Mouse (Mus musculus): ENCODE measurements around the gene Tmem219. TPM values are rescaled to one million over a fixed set of nuclear protein-coding genes. Genes with fewer than 3 reads are reported as not detected.
A peak's percentile ranks its signal among the peaks of the same experiment; 100 is the strongest.
"Not testable (repeated sequence)": the region's sequence is repeated elsewhere in the genome, so short reads cannot be mapped to it uniquely, and the experiment has no call there.

The Tmem219 gene
- polyA plus RNA-seq, 1 experiment = 41.9 TPM

DNA sequence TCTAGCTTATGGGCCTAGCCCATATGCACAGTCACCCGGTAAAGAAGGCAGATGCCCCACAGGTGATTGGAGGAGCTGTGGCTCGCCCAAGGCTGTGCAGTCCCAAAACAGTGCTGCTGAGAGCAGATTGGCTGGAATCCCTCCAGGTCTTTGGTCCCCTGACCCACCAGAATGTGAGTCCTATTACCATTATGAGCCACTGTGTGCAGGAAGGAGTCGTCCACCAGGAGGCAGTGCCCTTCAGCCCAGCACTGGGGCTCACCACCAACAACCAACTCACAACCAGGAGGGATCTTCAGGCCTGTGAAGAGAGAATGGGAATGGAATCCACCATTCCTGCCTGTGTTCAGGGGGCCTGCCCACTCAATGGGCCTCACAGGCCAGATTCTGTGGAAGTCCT is 23.8 kb upstream of the Tmem219 start:
- H3K27ac ChIP-seq (replicated peaks; ENCODE audit: low read depth, low read length) = no peak overlapping the region
- no peak overlapping the region for H3K4me3 ChIP-seq (ENCODE audit: insufficient read depth, low read depth, low read length)
- peaks cover 3% of the 10 kb centered on the region for H3K4me1 ChIP-seq (ENCODE audit: control insufficient read depth, insufficient read depth, insufficient read length, low read length)

DNA sequence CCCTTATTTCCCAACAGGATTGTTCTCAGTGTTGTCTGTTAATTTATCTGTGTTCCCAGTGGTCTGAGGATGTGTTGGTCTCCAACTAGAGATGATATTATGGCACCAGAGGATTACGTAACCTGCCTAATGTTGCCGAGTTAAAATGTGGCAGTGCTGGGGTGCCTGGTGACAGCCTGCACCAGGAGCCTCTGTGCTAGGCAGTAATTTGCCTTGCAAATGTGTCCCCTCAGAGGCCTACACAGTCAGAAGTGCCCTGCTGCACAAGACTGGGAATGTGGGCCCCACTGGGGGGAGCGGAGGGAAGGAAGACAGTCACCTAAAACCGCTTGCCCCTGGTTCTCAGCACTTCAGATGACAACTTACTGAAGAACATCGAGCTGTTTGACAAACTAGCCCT is 19.1 kb upstream of the Tmem219 start:
- H3K27ac ChIP-seq (replicated peaks; ENCODE audit: low read depth, low read length) = no peak overlapping the region
- H3K4me1 ChIP-seq (ENCODE audit: control insufficient read depth, insufficient read depth, insufficient read length, low read length) = no peaks in the 10 kb centered on the region
- H3K4me3 ChIP-seq (ENCODE audit: insufficient read depth, low read depth, low read length) = no peak overlapping the region

DNA sequence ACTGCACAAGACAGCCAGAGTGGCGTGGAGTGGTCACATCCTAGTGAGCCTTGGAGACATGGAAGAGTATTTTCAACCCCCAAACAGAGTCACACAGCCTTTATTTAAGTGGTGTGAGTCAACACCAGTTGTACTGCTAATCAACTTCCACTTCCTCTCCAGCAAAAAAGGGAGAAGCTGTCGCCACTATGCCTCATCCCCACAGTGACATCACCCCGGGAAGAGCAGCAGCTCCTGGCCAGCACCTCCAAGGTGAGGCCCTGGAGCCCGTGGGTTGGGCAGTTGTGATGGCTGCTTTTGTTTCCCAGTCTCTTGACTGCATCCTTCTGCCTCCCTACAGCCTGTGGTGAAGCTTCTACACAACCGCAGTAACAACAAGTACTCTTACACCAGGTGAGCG is 18.5 kb upstream of the Tmem219 start:
- Histone ChIP-seq H3K4me3 (ENCODE audit: insufficient read depth, low read depth, low read length) (no peak overlapping the region), H3K27ac (replicated peaks; ENCODE audit: low read depth, low read length) (no peak overlapping the region), H3K4me1 (ENCODE audit: control insufficient read depth, insufficient read depth, insufficient read length, low read length) (no peaks in the 10 kb centered on the region)

DNA sequence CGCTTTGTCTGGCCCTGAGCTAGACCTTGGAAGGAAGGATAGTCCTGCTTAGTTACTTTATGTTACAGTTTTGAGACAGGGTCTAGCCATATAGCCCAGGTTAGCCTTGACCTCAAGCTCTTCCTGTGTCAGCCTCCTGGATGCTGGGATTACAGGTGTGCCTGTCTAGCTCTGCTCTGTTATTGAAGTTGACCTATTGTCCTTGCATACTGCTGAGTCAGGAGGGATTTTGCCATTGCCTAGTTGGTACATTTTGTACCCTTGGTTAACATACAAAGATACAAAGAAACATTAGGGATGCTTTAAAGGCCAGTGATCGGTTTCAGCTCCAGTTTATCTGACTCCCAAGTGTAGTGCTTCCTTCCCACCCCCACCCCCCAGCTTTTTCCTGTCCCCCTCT is 9.9 kb upstream of the Tmem219 start:
- no peak overlapping the region for H3K27ac ChIP-seq (replicated peaks; ENCODE audit: low read depth, low read length)
- no peak overlapping the region for H3K4me3 ChIP-seq (ENCODE audit: insufficient read depth, low read depth, low read length)
- no peaks in the 10 kb centered on the region for H3K4me1 ChIP-seq (ENCODE audit: control insufficient read depth, insufficient read depth, insufficient read length, low read length)

DNA sequence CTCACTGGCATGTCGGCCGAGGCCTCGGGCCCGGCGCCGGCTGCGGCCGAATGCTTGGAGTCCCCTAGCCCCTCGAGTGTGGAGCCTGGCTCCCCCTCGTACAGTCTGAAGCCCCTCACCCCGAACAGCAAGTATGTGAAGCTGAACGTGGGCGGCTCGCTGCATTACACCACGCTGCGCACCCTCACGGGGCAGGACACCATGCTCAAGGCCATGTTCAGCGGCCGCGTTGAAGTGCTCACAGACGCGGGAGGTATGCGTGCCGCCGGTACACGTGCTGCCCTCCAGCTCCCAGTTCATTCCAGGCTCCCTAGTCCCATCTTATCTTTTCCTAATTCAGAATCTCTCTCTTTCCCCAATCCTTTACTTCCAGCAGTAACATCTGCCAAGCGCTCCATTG is 6.3 kb upstream of the Tmem219 start:
- Histone ChIP-seq H3K4me3 (ENCODE audit: insufficient read depth, low read depth, low read length) (peak overlapping the region; percentile 75), H3K27ac (replicated peaks; ENCODE audit: low read depth, low read length) (no peak overlapping the region), H3K4me1 (ENCODE audit: control insufficient read depth, insufficient read depth, insufficient read length, low read length) (no peaks in the 10 kb centered on the region)

DNA sequence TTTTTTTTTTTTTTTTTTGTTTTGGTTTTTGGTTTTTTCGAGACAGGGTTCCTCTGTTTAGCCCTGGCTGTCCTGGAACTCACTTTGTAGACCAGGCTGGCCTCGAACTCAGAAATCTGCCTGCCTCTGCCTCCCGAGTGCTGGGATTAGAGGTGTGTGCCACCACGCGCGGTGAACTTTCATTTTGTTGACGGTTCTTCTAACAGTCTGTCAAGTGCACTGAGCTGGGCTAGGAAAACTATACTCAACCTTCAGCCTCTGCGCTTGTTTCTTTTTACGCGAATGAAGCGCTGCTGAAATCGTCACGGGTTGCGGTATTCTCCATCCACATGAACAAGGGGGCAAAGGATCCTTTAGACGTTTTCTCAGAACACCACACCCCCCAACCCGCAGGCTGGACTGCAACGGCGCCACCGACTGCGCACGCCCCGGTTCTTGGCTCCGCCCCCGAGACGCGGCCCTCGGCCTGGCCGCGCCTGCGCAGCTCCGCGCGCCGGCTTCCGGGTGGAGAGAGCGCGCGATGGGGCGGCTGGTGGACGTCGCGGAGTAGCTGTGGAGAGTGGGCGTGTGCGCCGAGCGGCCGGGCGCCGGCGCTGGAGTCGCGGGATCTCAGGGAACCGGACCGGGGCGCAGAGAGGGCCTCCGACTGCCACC is 5.8 kb upstream of the Tmem219 start, which contains the start of gene Kctd13:
Gene Kctd13, plus strand, starts transcription at position 496 of the 654 bp plus-strand sequence.
- Histone ChIP-seq H3K4me3 (ENCODE audit: insufficient read depth, low read depth, low read length) (peak within 1 kb of the TSS; percentile 75), H3K4me1 (ENCODE audit: control insufficient read depth, insufficient read depth, insufficient read length, low read length) (no peaks in the 10 kb centered on the region), H3K27ac (replicated peaks; ENCODE audit: low read depth, low read length) (0 out of 2 replicates have a peak within 1 kb of the TSS, but pooled peaks have one; percentile 30)

DNA sequence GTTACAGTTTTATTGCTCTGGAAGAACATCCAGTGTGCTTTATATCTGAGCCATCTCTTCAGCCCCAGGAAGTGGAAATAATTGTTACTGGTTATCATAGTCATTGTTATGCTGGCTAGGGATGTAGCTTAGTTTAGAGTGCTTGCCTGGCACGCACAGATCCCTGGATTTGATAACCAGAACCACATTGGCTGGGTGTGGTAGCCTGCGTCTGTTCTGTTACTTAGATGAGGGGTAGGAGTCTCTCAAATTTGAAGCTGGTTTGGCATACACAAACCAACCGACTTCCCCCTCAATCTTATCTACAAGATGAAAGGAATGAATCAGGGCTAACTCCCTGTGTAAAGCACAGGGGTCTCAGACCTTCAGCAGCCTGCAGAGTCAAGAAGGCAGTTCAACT is 3.6 kb upstream of the Tmem219 start:
- Histone ChIP-seq H3K27ac (replicated peaks; ENCODE audit: low read depth, low read length) (no peak overlapping the region), H3K4me3 (ENCODE audit: insufficient read depth, low read depth, low read length) (no peak overlapping the region), H3K4me1 (ENCODE audit: control insufficient read depth, insufficient read depth, insufficient read length, low read length) (no peaks in the 10 kb centered on the region)

DNA sequence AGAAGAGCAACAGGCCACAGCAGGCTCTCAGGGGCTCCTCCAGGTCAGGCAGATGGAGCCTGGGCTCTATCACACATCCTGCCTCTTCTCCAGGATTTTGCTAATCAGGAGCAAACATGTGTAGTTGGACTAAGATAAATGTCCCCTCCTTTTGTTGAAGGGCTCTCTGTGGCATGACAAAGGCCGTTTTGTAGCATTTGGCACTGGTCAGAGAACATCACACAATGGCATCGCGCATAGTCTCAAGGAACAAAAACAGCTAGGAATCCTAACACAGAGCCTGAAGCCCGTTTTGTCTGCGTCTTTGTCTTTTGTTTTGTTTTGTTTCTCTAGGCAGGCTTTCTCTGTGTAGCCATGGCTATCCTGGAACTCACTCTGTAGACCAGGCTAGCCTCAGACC is 1.3 kb upstream of the Tmem219 start:
- Histone ChIP-seq H3K4me3 (ENCODE audit: insufficient read depth, low read depth, low read length) (no peak overlapping the region), H3K4me1 (ENCODE audit: control insufficient read depth, insufficient read depth, insufficient read length, low read length) (no peaks in the 10 kb centered on the region), H3K27ac (replicated peaks; ENCODE audit: low read depth, low read length) (no peak overlapping the region)

DNA sequence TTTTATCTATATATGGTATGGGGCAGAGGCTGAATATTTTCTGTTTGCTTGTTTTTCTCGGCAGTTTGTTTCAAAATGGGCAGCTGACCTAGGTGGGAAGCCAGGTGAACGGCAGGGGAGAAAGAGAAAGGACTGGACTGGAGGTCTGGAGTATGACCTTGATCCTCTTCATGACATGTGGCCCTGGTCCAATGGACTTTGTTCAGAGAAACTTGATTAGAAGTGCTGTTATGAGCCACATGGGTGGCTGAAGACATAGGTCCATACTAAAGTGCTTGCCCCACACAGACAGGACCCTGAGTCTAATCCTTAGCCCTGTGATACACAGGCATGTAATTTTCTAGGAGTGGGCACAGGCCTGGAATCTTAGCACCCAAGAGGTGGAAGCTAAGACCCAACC is 1.2 kb downstream of the Tmem219 start:
- Histone ChIP-seq H3K27ac (replicated peaks; ENCODE audit: low read depth, low read length) (no peak overlapping the region), H3K4me1 (ENCODE audit: control insufficient read depth, insufficient read depth, insufficient read length, low read length) (no peaks in the 10 kb centered on the region), H3K4me3 (ENCODE audit: insufficient read depth, low read depth, low read length) (no peak overlapping the region)

DNA sequence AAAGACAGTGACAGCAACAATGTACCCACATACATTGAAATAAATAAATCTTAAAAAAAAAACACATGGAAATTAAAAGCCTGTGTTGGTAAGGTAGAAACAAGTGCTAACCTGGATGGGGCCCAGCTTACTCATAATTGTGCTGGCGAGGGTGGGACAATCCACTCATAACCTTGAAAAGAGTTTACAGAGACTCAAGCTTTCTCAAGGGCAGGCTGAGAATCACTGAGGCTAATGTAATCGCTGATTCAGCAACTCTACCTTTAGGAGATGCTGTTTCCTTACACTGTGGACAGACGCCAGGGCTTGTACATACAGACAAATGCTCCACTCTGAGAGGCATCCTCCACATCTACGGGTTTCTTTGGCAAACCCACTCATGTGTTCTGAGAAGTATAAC is 2.7 kb downstream of the Tmem219 start:
- Histone ChIP-seq H3K27ac (replicated peaks; ENCODE audit: low read depth, low read length) (no peak overlapping the region), H3K4me1 (ENCODE audit: control insufficient read depth, insufficient read depth, insufficient read length, low read length) (no peaks in the 10 kb centered on the region), H3K4me3 (ENCODE audit: insufficient read depth, low read depth, low read length) (no peak overlapping the region)

DNA sequence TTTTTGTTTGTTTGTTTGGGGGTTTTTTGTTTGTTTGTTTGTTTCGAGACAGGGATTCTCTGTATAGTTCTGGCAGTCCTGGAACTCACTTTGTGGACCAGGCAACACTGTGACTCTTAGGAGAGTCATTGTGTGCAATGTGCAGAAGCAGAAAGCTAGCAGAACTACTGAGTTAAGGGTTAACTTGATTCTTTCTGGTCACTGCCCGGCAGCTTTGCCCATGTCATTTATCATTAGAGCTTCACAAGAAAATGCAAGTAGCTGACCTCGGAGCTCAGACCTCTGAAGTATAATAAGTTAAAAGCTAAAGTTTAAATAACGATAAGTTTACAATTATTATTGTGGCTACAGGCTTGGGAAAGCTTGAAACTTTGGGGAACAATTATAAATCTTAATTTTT is 4.4 kb downstream of the Tmem219 start:
- not testable (repeated sequence) for H3K27ac ChIP-seq (replicated peaks; ENCODE audit: low read depth, low read length); H3K4me3 ChIP-seq (ENCODE audit: insufficient read depth, low read depth, low read length); H3K4me1 ChIP-seq (ENCODE audit: control insufficient read depth, insufficient read depth, insufficient read length, low read length)

DNA sequence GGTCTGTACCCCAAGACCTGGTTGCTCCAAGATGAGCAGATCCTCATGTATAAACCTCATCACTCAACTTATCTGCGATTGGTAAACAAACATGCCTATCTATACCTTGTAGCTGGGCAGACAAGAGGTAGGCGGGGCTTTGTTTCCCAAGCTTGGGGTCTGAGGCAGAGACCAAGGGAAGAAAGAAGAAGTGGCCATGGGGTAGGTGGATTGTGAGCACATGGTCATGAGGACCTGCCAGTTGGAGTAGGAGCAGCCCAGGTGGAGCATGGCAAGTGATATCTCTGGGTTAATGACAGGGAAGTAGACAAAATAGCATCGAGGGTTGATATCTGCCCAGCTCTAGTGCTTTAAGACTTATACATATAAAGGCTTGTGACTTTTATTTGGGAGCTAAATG is 7.9 kb downstream of the Tmem219 start:
- no peak overlapping the region for H3K4me3 ChIP-seq (ENCODE audit: insufficient read depth, low read depth, low read length)
- H3K4me1 ChIP-seq (ENCODE audit: control insufficient read depth, insufficient read depth, insufficient read length, low read length) = no peaks in the 10 kb centered on the region
- no peak overlapping the region for H3K27ac ChIP-seq (replicated peaks; ENCODE audit: low read depth, low read length)

DNA sequence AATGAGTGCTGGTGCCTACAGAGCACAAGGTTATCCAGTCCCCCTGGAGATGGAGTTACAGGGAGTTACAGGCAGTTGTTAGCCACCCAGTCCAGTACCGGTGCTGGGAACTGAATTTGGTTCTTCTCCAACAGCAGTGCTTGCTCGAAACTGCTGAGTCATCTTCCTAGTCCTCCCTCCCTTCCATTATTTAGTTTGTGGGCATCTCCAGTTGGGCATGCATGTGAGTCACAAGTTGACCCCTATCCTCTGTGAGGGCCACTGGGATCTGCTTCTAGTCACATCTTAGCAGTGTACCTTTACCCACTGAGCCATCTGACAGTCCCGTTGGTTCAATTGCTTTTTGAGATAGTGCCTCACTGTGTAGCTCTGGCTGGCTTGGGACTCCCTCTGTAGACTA is 17.1 kb downstream of the Tmem219 start:
- Histone ChIP-seq H3K27ac (replicated peaks; ENCODE audit: low read depth, low read length) (no peak overlapping the region), H3K4me3 (ENCODE audit: insufficient read depth, low read depth, low read length) (no peak overlapping the region), H3K4me1 (ENCODE audit: control insufficient read depth, insufficient read depth, insufficient read length, low read length) (no peaks in the 10 kb centered on the region)

DNA sequence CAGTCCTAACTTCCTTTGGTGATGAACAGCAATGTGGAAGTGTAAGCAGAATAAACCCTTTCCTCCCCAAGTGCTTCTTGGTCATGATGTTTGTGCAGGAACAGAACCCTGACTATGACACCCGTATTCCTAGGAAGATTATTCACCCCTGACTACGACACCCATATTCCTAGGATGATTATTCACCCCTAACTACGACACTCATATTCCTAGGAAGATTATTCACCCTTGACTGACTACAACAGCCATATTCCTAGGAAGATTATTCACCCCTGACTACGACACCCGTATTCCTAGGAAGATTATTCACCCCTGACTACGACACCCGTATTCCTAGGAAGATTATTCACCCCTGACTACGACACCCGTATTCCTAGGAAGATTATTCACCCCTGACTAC is 22.9 kb downstream of the Tmem219 start:
- peaks cover 10% of the 10 kb centered on the region for H3K4me1 ChIP-seq (ENCODE audit: control insufficient read depth, insufficient read depth, insufficient read length, low read length)
- H3K27ac ChIP-seq (replicated peaks; ENCODE audit: low read depth, low read length); H3K4me3 ChIP-seq (ENCODE audit: insufficient read depth, low read depth, low read length): not testable (repeated sequence)

DNA sequence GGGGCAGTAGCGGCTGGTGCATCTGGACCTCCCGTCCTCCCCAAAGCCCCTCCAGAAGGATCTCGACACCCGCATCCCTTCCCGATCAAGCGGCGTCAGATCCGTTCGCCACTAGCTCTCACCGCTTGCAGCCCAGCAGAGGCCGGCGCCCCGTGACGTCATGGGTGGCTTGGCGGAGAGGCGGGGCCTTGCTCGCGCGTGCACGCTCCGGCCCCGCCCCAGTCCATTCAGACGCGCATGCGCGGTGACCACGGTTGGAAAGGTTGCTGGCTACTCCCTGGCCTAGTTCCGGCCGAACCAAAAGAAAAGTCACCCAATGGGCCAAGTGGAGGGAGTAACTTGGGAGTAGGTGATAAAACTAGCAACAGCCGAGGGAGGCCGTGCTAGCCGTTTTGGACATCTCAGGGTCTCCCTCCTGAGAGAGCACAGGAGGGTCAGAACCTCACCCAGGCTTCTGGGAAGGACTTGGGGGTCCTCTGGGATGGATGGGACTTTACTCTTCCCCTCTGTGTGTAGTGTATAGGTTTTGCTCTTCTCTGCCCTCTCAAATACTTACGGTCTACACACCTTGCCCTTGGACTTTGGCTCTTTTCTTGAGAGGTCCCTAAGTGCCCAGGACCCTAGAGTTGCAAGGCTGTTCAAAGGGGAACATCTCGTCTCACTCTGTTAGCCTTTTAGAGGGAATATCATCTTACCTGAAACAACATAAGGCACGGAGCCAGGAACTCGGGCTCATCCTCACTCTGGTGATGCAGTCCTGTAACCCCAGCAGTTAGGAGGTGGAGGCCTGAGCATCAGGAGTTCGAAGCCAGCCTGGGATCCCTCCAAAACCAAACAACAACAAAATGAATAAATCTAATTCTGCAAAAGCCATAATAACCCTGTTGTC is 24.4 kb downstream of the Tmem219 start:
- H3K4me1 ChIP-seq (ENCODE audit: control insufficient read depth, insufficient read depth, insufficient read length, low read length) = peaks cover 10% of the 10 kb centered on the region
- H3K4me3 ChIP-seq (ENCODE audit: insufficient read depth, low read depth, low read length) = peak overlapping the region; percentile 75
- peak overlapping the region; percentile 88 for H3K27ac ChIP-seq (replicated peaks; ENCODE audit: low read depth, low read length)

Data from brown adipose tissue, adult 24 weeks (tissue).